Mouse (Mus musculus): Measurements from ENCODE around the gene Clasp2. TPM values are rescaled to one million over a fixed set of nuclear protein-coding genes. Genes with fewer than 3 reads are reported as not detected.

Gene Clasp2
- total and polyA plus RNA-seq, 3 experiments = 28.7 to 209 (median 30.8) TPM

- Histone ChIP-seq H3K36me3 (ENCODE audit: control insufficient read depth in 1 of 2, insufficient read depth in 2 of 2, low read length in 2 of 2) (peaks cover 3 to 6% of the 10 kb centered on the region in 2 experiments), H3K4me3 (ENCODE audit: control insufficient read depth in 1 of 2, insufficient read depth in 1 of 2, low read depth in 2 of 2, low read length in 2 of 2) (no peak overlapping the region), H3K9me3 (replicated peaks; ENCODE audit: insufficient read depth, low read length) (no peaks in the 10 kb centered on the region), H3K79me2 (ENCODE audit: control insufficient read depth, insufficient read depth, low read length, poor library complexity) (no peaks in the 10 kb centered on the region), H3K9ac (ENCODE audit: control insufficient read depth, low read depth, low read length, poor library complexity, severe bottlenecking) (no peak overlapping the region), H3K27me3 (ENCODE audit: control insufficient read depth in 1 of 2, insufficient read depth in 2 of 2, low read length in 2 of 2) (no peaks in the 10 kb centered on the region), H3K27ac (ENCODE audit: control insufficient read depth, low read depth, low read length) (no peak overlapping the region), H3K4me1 (ENCODE audit: control insufficient read depth in 1 of 2, insufficient read depth in 2 of 2, low read length in 2 of 2) (peaks cover 0 to 2% of the 10 kb centered on the region in 2 experiments; a peak in 1 of 4 replicates)
- TF ChIP-seq GATA1 (IDR thresholded peaks at IDR 0.05; ENCODE audit: low read depth, low read length) (no peak), POLR2AphosphoS2 (IDR thresholded peaks at IDR 0.05; ENCODE audit: low read length) (no peak), KAT2A (conservative IDR thresholded peaks at IDR 0.05; ENCODE audit: low read depth, low read length) (no peak), NELFE (IDR thresholded peaks at IDR 0.05; ENCODE audit: low read depth, low read length) (no peak), TCF12 (IDR thresholded peaks at IDR 0.05; ENCODE audit: low read depth, low read length) (no peak), E2F4 (IDR thresholded peaks at IDR 0.05; ENCODE audit: borderline replicate concordance, low read depth, low read length) (no peak), ELF1 (IDR thresholded peaks at IDR 0.05; ENCODE audit: low read depth, low read length) (no peak), MAZ (IDR thresholded peaks at IDR 0.05; ENCODE audit: low read depth, low read length) (no peak)
- DNase-seq (ENCODE audit: low read depth, low spot score) = no peak
Observed at GRCm38 (mm10) chr9:113780863-113781262, 39.6 kb downstream of the Clasp2 start.

- no peak for TF ChIP-seq POLR2A (IDR thresholded peaks at IDR 0.05; ENCODE audit: control insufficient read depth in 1 of 2, insufficient read depth in 1 of 2, low read depth in 1 of 2, low read length in 2 of 2, poor library complexity in 1 of 2)
- TF ChIP-seq CHD1 (IDR thresholded peaks at IDR 0.05; ENCODE audit: low read depth, low read length) = no peak
- TF ChIP-seq SMC3 (IDR thresholded peaks at IDR 0.05; ENCODE audit: low read depth, low read length) = no peak
- TF ChIP-seq RCOR1 (IDR thresholded peaks at IDR 0.05; ENCODE audit: low read depth, low read length) = no peak
- no peak for TF ChIP-seq TCF12 (IDR thresholded peaks at IDR 0.05; ENCODE audit: low read depth, low read length)
- TF ChIP-seq HCFC1 (IDR thresholded peaks at IDR 0.05; ENCODE audit: low read depth, low read length) = no peak
- TF ChIP-seq SIN3A (IDR thresholded peaks at IDR 0.05; ENCODE audit: low read length) = no peak
- no peak for TF ChIP-seq BHLHE40 (IDR thresholded peaks at IDR 0.05; ENCODE audit: borderline replicate concordance, low read depth, low read length)
- no peak for TF ChIP-seq USF1 (IDR thresholded peaks at IDR 0.05; ENCODE audit: low read depth, low read length)
- TF ChIP-seq POLR2AphosphoS5 (IDR thresholded peaks at IDR 0.05; ENCODE audit: borderline replicate concordance, low read depth, low read length) = no peak
- no peak for TF ChIP-seq MXI1 (IDR thresholded peaks at IDR 0.05; ENCODE audit: low read depth, low read length)
- no peak for TF ChIP-seq ZNF384 (IDR thresholded peaks at IDR 0.05; ENCODE audit: low read depth, low read length)
- no peak for TF ChIP-seq GABPA (IDR thresholded peaks at IDR 0.05; ENCODE audit: low read depth, low read length)
- no peak for TF ChIP-seq POLR2AphosphoS2 (IDR thresholded peaks at IDR 0.05; ENCODE audit: low read length)
- TF ChIP-seq USF2 (IDR thresholded peaks at IDR 0.05; ENCODE audit: borderline replicate concordance in 1 of 2, insufficient read depth in 1 of 2, low read depth in 1 of 2, low read length in 2 of 2) = no peak
- no peak for TF ChIP-seq NELFE (IDR thresholded peaks at IDR 0.05; ENCODE audit: low read depth, low read length)
- TF ChIP-seq ZKSCAN1 (IDR thresholded peaks at IDR 0.05; ENCODE audit: low read depth, low read length) = no peak
- no peak for TF ChIP-seq JUND (IDR thresholded peaks at IDR 0.05; ENCODE audit: low read depth, low read length)
- TF ChIP-seq E2F4 (IDR thresholded peaks at IDR 0.05; ENCODE audit: borderline replicate concordance, low read depth, low read length) = no peak
- no peak overlapping the region for H3K4me3 ChIP-seq (ENCODE audit: control insufficient read depth in 1 of 2, insufficient read depth in 1 of 2, low read depth in 2 of 2, low read length in 2 of 2)
- H3K36me3 ChIP-seq (ENCODE audit: control insufficient read depth in 1 of 2, insufficient read depth in 2 of 2, low read length in 2 of 2) = peaks cover 6 to 7% of the 10 kb centered on the region in 2 experiments
- peaks cover 0 to 2% of the 10 kb centered on the region in 2 experiments; a peak in 1 of 4 replicates for H3K4me1 ChIP-seq (ENCODE audit: control insufficient read depth in 1 of 2, insufficient read depth in 2 of 2, low read length in 2 of 2)
- H3K79me2 ChIP-seq (ENCODE audit: control insufficient read depth, insufficient read depth, low read length, poor library complexity) = no peaks in the 10 kb centered on the region
- H3K27me3 ChIP-seq (ENCODE audit: control insufficient read depth in 1 of 2, insufficient read depth in 2 of 2, low read length in 2 of 2) = no peaks in the 10 kb centered on the region
- DNase-seq (ENCODE audit: low read depth, low spot score) = peak; percentile 39
- no peak overlapping the region for H3K9ac ChIP-seq (ENCODE audit: control insufficient read depth, low read depth, low read length, poor library complexity, severe bottlenecking)
- H3K27ac ChIP-seq (ENCODE audit: control insufficient read depth, low read depth, low read length) = no peak overlapping the region
- no peaks in the 10 kb centered on the region for H3K9me3 ChIP-seq (replicated peaks; ENCODE audit: insufficient read depth, low read length)
Observed at GRCm38 (mm10) chr9:113782362-113783005, 41.2 kb downstream of the Clasp2 start.

Data from MEL (cell line).